Comparison of ENCODE assay signal across 8 mouse cellular contexts in the genomic region with DNA sequence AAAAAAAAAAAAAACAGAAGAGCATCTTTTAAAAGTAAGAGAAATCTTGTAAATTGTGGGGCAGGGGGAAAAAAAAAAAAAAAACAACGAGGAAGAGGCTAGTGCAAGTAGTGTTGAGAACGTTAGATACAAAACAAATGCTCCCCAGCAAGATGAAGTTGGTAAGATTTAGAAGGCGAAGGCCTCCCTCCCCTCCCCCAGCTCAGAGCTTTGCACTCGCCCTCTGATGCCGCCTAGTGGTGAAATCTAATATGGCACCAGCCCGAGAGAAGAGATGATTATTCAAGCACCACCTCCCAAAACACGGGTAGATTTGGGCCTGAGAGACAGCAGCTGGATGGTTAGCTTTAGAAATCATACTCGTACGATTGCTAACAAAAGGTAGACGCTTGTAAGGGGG. TPM values are rescaled to one million over a fixed set of nuclear protein-coding genes. Genes with fewer than 3 reads are reported as not detected.
DNase-seq lines count a peak whose midpoint lies in the region; ATAC-seq and TF ChIP-seq lines count a peak whose summit lies in the region.

No protein-coding gene starts in this region.

- H3K4me3 ChIP-seq in forebrain, postnatal 0 days (ENCODE audit: low read depth, low read length), result no peak overlapping the region

- DNase-seq in Muller cell, postnatal 12 days (ENCODE audit: inconsistent ontology term), result peak; percentile 81
- DNase-seq in cerebellum, adult 11 months, result peak; percentile 38
- peak; percentile 94 for DNase-seq in forebrain, postnatal 0 days
- DNase-seq in heart, postnatal 10 days, result peak; percentile 87 to 94
- peak; percentile 80 to 94 for DNase-seq in kidney, postnatal 36 days
- peak; percentile 72 to 83 for DNase-seq in lung, adult 18-20 months
- DNase-seq in ovary, postnatal 10 days (ENCODE audit: low spot score), result peak; percentile 81
- peak; percentile 85 for DNase-seq in thymus, postnatal 4 days

- peak overlapping the region; percentile 83 for H3K27ac ChIP-seq in forebrain, postnatal 0 days (ENCODE audit: low read depth, low read length)

- peaks cover 23% of the 10 kb centered on the region for H3K4me1 ChIP-seq in forebrain, postnatal 0 days (ENCODE audit: insufficient read depth)

- ATAC-seq in forebrain, postnatal 0 days, result peak; percentile 81

- intact Hi-C loops in heart, postnatal 10 days (cut with DNase I), result loop anchor here (1.0 to 5.0 kb wide), 3 partner anchors 61 to 442 kb away; no protein-coding TSS in a partner anchor

- H3K36me3 ChIP-seq in forebrain, postnatal 0 days (ENCODE audit: insufficient read depth), result no peaks in the 10 kb centered on the region

- 2% methylated on average over 10 of the region's 10 CpGs for WGBS in forebrain, postnatal 0 days

- H3K27me3 ChIP-seq in forebrain, postnatal 0 days (ENCODE audit: insufficient read depth, low read length), result no peaks in the 10 kb centered on the region

- 0 out of 2 replicates have a peak overlapping the region, but pooled peaks have one; percentile 24 for H3K4me2 ChIP-seq in forebrain, postnatal 0 days (ENCODE audit: low read depth)

- no peaks in the 10 kb centered on the region for H3K9me3 ChIP-seq in forebrain, postnatal 0 days (ENCODE audit: low read length)

- TF ChIP-seq CTCF in forebrain, postnatal 0 days (IDR thresholded peaks at IDR 0.05; ENCODE audit: low read depth), result peak; percentile 97

- no peak overlapping the region for H3K9ac ChIP-seq in forebrain, postnatal 0 days

RNA-seq across cellular contexts. Expression of gene Prickle2, which starts 22.1 kb away (rescaled TPM):
- total RNA-seq in forebrain, postnatal 0 days (2014; rRNA removed), result 28.0 and 29.4 TPM in 2 replicates
- polyA plus RNA-seq in forebrain, postnatal 0 days (2015; fragmentation: Nextera tagmentation; extraction: Ambion mirVana), result 6.2 and 8.4 TPM in 2 replicates
- total RNA-seq in heart, postnatal 10 days (2021), result 10 to 100 TPM in 1 of 2 experiments, 1 to 10 TPM in 1; 8.1 to 12.1 TPM

Comparison
In these comparisons a context has a peak if more than half of its experiments do, and no peak if none do; other contexts are left out.
1. DNase-seq: peak in every context shown above with its lines; median percentile 94 in forebrain, postnatal 0 days; 90 in heart, postnatal 10 days; 87 in kidney, postnatal 36 days; 85 in thymus, postnatal 4 days; 81 in Muller cell, postnatal 12 days; 81 in ovary, postnatal 10 days; 78 in lung, adult 18-20 months; 38 in cerebellum, adult 11 months.